Mouse (Mus musculus) limb, embryonic 14.5 days (tissue): Measurements from ENCODE around the gene Dntt. TPM values are rescaled to one million over a fixed set of nuclear protein-coding genes. Genes with fewer than 3 reads are reported as not detected.

Experiments
- ATAC-seq: fragments of 200-750 bp; cut with Nextera tagmentation; 2 replicates; pipeline ENCODE4 v1.8.0; 2017; ENCODE audit warnings: low read depth, moderate number of reproducible peaks, moderate TSS enrichment; ENCODE audit not compliant: low FRiP score
- DNase-seq: peaks from one replicate; pipeline ENCODE4 v3.0.0-alpha.2; 2015; ENCODE audit warnings: low spot score
- H3K27ac ChIP-seq: fragments of 300-500 bp; sonication (generic); replicated peaks from 2 replicates; pipeline ENCODE4 v1.5.1; 2014; ENCODE audit warnings: low read depth, mild to moderate bottlenecking, low read length, moderate library complexity, mixed read lengths
- H3K27me3 ChIP-seq: fragments of 300-500 bp; sonication (generic); 2 replicates; pipeline ENCODE4 v1.6.1; 2014; ENCODE audit warnings: low read length, mixed read lengths; ENCODE audit not compliant: control insufficient read depth, insufficient read depth
- H3K36me3 ChIP-seq: fragments of 300-500 bp; sonication (generic); 2 replicates; pipeline ENCODE4 v1.6.1; 2014; ENCODE audit warnings: mild to moderate bottlenecking, low read length, moderate library complexity, mixed read lengths; ENCODE audit not compliant: control insufficient read depth, insufficient read depth
- H3K4me1 ChIP-seq: fragments of 300-500 bp; sonication (generic); 2 replicates; pipeline ENCODE4 v1.6.1; 2014; ENCODE audit warnings: antibody characterized with exemption, low read length, mixed read lengths; ENCODE audit not compliant: control insufficient read depth, insufficient read depth
- H3K4me2 ChIP-seq: fragments of 300-500 bp; sonication (generic); replicated peaks from 2 replicates; pipeline ENCODE4 v1.6.1; 2014; ENCODE audit warnings: low read depth, mild to moderate bottlenecking, low read length, moderate library complexity; ENCODE audit not compliant: severe bottlenecking
- H3K4me3 ChIP-seq: fragments of 300-500 bp; sonication (generic); replicated peaks from 2 replicates; pipeline ENCODE4 v1.5.1; 2014; ENCODE audit warnings: low read length
- H3K9ac ChIP-seq: fragments of 300-500 bp; sonication (generic); 2 replicates; pipeline ENCODE4 v1.6.1; 2014; ENCODE audit warnings: mild to moderate bottlenecking, low read depth, low read length, moderate library complexity; ENCODE audit not compliant: severe bottlenecking
- H3K9me3 ChIP-seq: fragments of 300-500 bp; sonication (generic); 2 replicates; pipeline ENCODE4 v1.6.1; 2016; ENCODE audit warnings: low read length; ENCODE audit not compliant: control insufficient read depth
- POLR2A ChIP-seq: fragments of 200-500 bp; IDR thresholded peaks from 2 replicates; pipeline ENCODE4 v1.8.0; 2012; ENCODE audit warnings: inconsistent platforms, mild to moderate bottlenecking, moderate library complexity, borderline replicate concordance; ENCODE audit not compliant: insufficient read depth, insufficient read length; ENCODE audit errors: extremely low read depth
- WGBS: fragments of 180-500 bp; shearing (Covaris S2); extraction: QIAGEN DNeasy Blood & Tissue Kit; methylation state at CpG from one replicate; pipeline ENCODE4 v1.1.7; 2014; 5-methylcytosine and 5-hydroxymethylcytosine counted together
- polyA plus RNA-seq, 2 experiments: library from polyadenylated mRNA; depleted of rRNA in 1 of 2; stranded (reverse) in 1 of 2; unstranded in 1 of 2; fragments of >200 nt; fragmentation: Nextera tagmentation in 1 of 2; extraction: Ambion mirVana in 1 of 2; gene quantifications; 2 replicates each; pipeline versions ENCODE4 v1.2.1 to v1.2.3; 2012 to 2014

Gene Dntt
- polyA plus RNA-seq, 2 experiments = not detected

DNA sequence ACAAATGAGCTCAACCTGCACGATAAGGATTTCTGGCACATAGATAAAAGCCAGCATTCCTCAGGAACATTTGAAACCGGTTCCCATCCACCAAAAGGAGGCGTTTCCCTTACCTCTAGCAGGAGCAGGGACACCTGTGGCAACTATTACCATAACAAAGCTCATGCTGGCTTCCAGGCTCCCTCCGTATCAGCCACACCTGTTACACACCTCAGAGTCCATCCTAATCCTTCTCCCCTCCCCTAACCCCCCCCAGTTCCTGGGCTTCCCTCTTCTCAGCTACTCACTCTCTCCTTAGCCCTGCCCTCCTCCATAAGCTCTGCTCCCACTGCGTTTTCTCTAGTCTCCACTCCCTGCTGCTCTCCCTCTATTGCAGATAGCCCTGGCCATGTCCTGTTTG is 15.5 kb upstream of the Dntt start:
- DNase-seq = peak; percentile 12
- Histone ChIP-seq H3K4me2 (no peak overlapping the region), H3K36me3 (no peaks in the 10 kb centered on the region), H3K27ac (no peak overlapping the region), H3K9ac (no peak overlapping the region), H3K4me3 (no peak overlapping the region), H3K4me1 (peaks cover 3% of the 10 kb centered on the region), H3K27me3 (no peaks in the 10 kb centered on the region), H3K9me3 (no peaks in the 10 kb centered on the region)
- ATAC-seq = no peak
- WGBS = 5% methylated on average over 5 of the region's 5 CpGs
- no peak for TF ChIP-seq POLR2A

DNA sequence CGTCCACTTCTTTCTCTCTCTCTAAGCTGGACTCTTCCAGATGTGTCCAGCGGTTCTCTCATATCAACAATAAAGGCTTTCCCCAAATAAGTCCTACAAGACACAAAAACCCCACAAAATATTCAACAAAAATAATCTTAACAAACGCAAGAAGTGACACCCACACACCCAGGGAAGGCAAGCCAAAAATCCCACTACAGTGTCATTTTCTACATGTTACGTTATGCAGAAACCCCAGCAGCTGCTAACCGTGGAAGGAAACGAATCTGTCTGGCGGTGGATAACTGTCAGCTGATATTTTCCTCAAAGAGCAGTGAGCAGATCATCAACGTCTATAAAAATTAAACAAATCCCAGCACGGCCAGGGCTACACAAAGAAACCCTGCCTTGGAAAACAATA is 15.1 kb upstream of the Dntt start:
- H3K9ac ChIP-seq = no peak overlapping the region
- H3K27me3 ChIP-seq = no peaks in the 10 kb centered on the region

DNA sequence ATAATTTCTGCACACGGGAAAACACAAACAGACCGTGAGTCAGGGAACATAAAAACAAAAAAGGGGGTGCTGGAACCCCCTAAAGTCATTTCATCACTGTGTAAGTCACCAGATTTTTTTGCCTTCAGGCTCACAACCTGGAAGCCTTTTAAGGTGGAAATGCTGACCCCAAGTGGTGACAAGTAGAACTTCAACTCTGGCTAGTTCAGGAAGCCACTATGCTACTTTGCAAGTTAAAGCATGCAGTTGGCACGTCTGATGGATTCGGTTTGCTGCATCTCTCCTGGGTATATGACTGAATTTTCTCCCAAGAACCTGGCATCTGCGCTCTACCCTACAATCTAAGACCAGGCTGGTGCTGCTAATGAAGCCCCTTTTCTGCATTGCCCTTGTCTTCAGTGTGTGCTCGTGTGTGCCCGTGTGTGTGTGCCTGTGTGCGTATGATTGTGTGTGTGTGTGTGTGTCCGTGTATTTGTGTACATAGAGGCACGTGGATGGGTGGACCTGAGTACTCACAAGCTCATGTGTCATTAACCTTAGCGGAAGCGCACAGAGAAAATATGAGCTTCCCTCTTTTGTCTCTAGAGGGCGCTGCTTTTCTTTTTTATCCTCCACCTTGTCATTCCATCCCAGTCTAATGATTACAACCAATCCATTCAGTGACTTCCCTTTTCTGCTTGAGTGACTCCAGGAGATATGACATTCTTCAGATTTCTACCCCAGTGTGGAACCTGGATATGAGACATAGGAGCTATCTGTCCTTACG is 12.9 kb upstream of the Dntt start:
- TF ChIP-seq POLR2A = no peak
- Histone ChIP-seq H3K9ac (no peak overlapping the region), H3K4me1 (peaks cover 3% of the 10 kb centered on the region), H3K9me3 (no peaks in the 10 kb centered on the region), H3K36me3 (no peaks in the 10 kb centered on the region), H3K4me3 (peak overlapping the region; percentile 7; the same call in 1 of the 2 replicates), H3K27ac (no peak overlapping the region), H3K4me2 (peak overlapping the region; percentile 46), H3K27me3 (no peaks in the 10 kb centered on the region)
- 19% methylated on average over 14 of the region's 14 CpGs for WGBS
- ATAC-seq (0 out of 2 replicates have a peak, but pooled peaks have one; percentile 60), DNase-seq (peak; percentile 66)

More for the DNA sequence above, 15.1 kb upstream of the Dntt start:
- Histone ChIP-seq H3K4me1 (peaks cover 3% of the 10 kb centered on the region), H3K9me3 (no peaks in the 10 kb centered on the region), H3K27ac (no peak overlapping the region), H3K4me3 (no peak overlapping the region), H3K4me2 (no peak overlapping the region), H3K36me3 (no peaks in the 10 kb centered on the region)
- DNase-seq (no peak), ATAC-seq (no peak)
- TF ChIP-seq POLR2A = no peak
- WGBS = 22% methylated on average over 9 of the region's 9 CpGs

DNA sequence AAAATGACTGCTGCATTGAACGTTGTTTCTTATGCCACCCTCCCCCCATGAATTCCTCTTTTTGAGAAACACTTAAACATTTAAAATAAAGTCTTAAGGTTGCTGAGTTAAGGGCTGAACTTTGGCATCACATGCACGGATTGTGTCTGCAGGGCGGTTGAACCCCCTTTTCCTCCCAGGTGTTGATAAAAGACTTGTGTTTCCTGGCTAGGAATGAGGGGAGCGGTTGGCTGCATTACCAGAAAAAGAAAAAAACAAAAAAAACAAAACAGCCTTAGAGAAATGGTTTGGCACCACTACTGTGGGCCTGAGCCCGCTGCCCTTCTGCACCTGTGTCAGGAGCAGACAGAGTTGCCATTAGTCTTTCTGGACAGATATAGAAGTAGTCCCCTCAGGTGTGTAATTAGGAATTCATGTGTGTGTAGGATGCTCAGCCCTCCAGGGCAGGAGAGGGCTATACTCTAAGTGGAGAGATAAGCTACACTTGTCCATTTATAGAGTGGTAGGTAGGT is 9.9 kb upstream of the Dntt start:
- ATAC-seq = no peak
- H3K4me1 ChIP-seq = peaks cover 3% of the 10 kb centered on the region
- DNase-seq = no peak
- no peak overlapping the region for H3K4me2 ChIP-seq
- H3K27ac ChIP-seq = no peak overlapping the region
- no peaks in the 10 kb centered on the region for H3K9me3 ChIP-seq
- no peak overlapping the region for H3K4me3 ChIP-seq
- no peak overlapping the region for H3K9ac ChIP-seq
- WGBS = 69% methylated on average over 5 of the region's 5 CpGs
- no peaks in the 10 kb centered on the region for H3K36me3 ChIP-seq
- no peak for TF ChIP-seq POLR2A
- H3K27me3 ChIP-seq = no peaks in the 10 kb centered on the region

DNA sequence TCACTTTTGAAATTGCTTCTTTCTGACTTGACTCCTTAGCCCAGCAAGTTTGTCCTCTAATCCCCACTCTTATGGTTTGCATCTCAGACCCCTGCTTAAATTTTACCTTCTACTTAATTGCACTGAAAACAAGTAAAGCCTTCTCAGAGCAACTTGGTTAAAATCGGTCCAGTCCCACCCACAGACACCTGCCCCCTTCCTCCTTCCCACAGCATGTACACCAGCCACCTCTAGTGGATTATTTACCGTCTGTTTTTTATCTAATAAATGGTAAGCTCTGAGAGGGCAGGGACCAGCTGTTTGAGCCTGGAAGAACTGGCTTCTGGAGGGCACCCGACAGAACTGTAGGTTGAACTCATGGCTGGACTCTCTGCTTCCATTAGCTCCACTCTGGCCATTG is 8.5 kb upstream of the Dntt start:
- H3K27ac ChIP-seq = no peak overlapping the region
- no peaks in the 10 kb centered on the region for H3K9me3 ChIP-seq
- no peaks in the 10 kb centered on the region for H3K27me3 ChIP-seq
- no peak overlapping the region for H3K4me3 ChIP-seq
- ATAC-seq (no peak), DNase-seq (no peak)
- H3K36me3 ChIP-seq = no peaks in the 10 kb centered on the region
- H3K4me2 ChIP-seq = no peak overlapping the region
- TF ChIP-seq POLR2A = no peak
- peaks cover 3% of the 10 kb centered on the region for H3K4me1 ChIP-seq
- H3K9ac ChIP-seq = no peak overlapping the region
- 34% methylated on average over 3 of the region's 3 CpGs for WGBS
